Mouse (Mus musculus): Measurements from ENCODE around the gene Tm9sf4.

- TF ChIP-seq GATA1 (IDR thresholded peaks at IDR 0.05; ENCODE audit: low read length) (no peak), TAL1 (IDR thresholded peaks at IDR 0.05; ENCODE audit: low read length) (no peak)
These were observed 67.4 kb downstream of the Tm9sf4 start for GRCm38 (mm10) chr2:153228523-153228922.
